Mouse (Mus musculus) brain, embryonic 14.5 days (tissue): Measurements from ENCODE around the gene Retsat.

ENCODE experiments used
- CTCF ChIP-seq: fragments of 200-500 bp; IDR thresholded peaks from 2 replicates; pipeline ENCODE4 v1.5.1; 2012; ENCODE audit warnings: inconsistent platforms, mild to moderate bottlenecking, moderate library complexity, borderline replicate concordance; ENCODE audit not compliant: insufficient read depth, insufficient read length; ENCODE audit errors: extremely low read depth
- POLR2A ChIP-seq: fragments of 200-500 bp; IDR thresholded peaks from 2 replicates; pipeline ENCODE4 v1.6.1; 2012; ENCODE audit warnings: mild to moderate bottlenecking, inconsistent platforms, borderline replicate concordance; ENCODE audit not compliant: poor library complexity, insufficient read depth, insufficient read length, severe bottlenecking; ENCODE audit errors: extremely low read depth

DNA sequence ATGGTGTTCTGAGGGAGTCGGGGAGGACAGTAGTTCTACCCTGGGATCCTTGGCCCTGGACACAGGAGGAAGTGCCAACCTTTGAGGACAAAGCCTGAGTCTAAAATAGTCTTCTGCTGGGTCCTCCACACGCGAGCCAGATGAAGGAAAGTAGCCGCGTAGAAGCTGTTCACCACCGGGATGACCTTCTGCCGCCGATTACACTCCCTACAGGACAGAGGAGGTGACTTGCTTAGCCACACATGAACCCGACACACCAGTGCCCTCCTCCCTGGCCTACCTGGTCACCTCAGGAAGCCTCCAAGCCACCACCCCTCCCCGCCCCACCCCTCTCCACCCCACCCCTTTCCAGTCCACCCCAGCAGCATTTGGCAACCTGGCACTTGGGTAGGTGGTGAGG lies 29.5 kb upstream of the Retsat start:
- no peak for TF ChIP-seq CTCF
- TF ChIP-seq POLR2A: no peak
